Mouse (Mus musculus): ENCODE measurements around the gene Faap20. TPM values are rescaled to one million over a fixed set of nuclear protein-coding genes. Genes with fewer than 3 reads are reported as not detected.

Gene Faap20
- polyA plus RNA-seq, 1 experiment from 2014 or later, result 78.5 TPM

DNA sequence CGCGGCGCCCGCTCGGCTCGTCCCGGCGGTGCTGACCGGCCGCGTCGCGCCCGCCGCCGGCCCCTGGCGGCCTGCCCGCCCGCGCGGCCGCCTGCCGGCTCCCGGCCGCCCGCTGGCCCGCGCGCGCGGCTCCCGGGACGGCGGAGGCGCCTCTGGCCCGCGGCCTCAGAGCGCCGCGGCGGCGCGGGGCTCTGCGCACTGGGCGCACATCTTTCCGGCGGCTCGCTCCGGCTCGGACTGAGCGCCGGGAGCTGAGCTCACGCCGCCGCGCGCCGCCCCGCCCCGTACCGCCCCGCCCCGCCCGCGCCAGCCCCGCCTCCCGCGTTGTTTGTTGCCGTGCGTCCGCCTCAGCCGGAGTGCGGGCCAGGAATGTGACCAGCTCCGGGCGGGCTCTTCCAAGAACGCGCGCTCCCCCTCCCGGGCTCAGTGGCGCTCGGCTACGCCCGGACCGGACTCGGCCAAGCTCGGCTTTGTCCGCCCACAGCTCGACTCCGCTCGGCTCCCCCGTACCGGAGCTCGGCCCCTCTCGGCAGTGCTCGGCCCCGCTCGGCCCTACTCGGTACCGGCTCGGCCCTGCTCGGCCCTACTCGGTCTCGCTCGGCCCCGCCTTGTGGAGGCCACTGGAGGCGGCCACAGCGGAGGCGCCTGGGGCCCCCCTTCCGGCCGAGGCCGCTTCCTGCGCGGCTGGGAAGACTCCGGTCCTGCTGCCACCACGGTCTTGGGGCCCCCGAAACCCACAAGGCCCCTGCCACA lies 26.6 kb upstream of the Faap20 start:
- peak; percentile 100 for ATAC-seq (replicated peaks)
- Histone ChIP-seq H3K36me3 (replicated peaks) (no peaks in the 10 kb centered on the region), H3K9me3 (no peaks in the 10 kb centered on the region), H3K9ac (peak overlapping the region; percentile 88), H3K4me2 (peak overlapping the region; percentile 95), H3K27ac (peak overlapping the region; percentile 94), H3K4me3 (peak overlapping the region; percentile 85), H3K27me3 (replicated peaks) (no peaks in the 10 kb centered on the region), H3K4me1 (peaks cover 38% of the 10 kb centered on the region)
- WGBS, result under 1% methylated on average over 116 of the region's 116 CpGs

DNA sequence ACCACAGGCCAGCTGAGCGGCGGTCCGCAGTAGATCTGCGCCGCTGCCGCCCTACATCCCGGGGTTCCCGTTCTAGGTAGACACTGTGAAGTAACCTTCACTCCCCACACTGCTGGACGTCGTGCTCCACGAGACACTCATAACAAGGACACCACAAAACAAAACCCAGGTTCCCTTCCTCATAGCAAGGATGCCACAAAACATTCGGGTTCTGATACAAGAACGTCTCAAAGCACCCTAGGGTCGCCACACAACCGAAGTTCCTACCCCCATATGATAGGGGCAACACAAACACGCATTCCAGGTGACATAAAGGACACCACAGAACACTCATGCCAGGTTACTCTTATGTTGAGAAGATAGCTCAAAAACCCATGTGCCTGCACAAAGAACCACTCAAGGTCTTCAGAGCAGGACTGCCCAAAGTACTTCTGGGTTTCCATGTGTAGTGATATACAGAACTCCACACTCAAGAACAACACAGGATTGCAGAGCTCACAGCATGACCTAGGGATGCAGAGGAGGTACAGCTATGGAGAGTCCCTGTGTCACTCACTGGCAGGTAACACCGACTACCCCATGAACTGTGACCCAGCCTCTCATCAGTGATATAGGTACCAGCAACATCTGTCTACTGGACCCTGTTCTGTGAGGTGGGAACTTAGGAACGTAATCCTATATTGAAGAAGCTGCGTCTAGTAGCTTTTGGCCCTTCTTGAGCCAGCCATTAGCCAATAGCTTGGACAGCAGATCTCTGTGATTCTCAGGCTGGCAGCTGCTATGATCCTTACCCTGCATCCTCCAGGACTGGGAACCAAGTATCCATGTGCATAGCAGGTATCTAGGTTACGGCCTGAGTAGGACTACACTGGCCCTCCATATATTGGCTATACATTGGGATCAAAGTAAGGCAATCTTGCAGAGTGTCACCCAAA lies 25.7 kb upstream of the Faap20 start:
- ATAC-seq (replicated peaks), result no peak
- 34% methylated on average over 20 of the region's 20 CpGs for WGBS

DNA sequence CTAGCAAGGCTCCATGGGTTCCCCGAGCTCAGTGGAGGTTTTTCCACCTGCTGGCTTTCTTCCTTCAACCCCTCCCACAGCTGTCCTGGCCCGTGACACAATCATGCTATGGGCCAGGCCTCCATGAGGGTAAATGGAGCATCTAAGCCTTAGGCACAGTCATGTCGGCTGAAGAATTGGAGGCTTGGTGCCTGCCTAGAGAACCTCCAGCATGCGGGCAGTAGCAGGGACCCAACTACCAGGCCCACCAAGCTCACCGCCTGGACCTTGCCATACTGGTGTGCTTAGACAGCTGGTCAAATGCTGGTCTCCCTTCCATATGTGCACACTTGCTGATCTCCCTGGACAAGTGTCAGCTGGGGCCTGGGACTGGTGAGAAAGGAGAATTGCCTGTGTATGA lies 23.7 kb upstream of the Faap20 start:
- Histone ChIP-seq H3K27me3 (replicated peaks) (no peaks in the 10 kb centered on the region), H3K9me3 (no peaks in the 10 kb centered on the region), H3K36me3 (replicated peaks) (no peaks in the 10 kb centered on the region), H3K4me2 (no peak overlapping the region), H3K27ac (no peak overlapping the region), H3K4me1 (peaks cover 9% of the 10 kb centered on the region), H3K9ac (no peak overlapping the region), H3K4me3 (no peak overlapping the region)
- 80% methylated on average over 5 of the region's 5 CpGs for WGBS
- no peak for ATAC-seq (replicated peaks)

More for the DNA sequence above, 25.7 kb upstream of the Faap20 start:
- Histone ChIP-seq H3K36me3 (replicated peaks) (no peaks in the 10 kb centered on the region), H3K9me3 (no peaks in the 10 kb centered on the region), H3K27ac (peak overlapping the region; percentile 94), H3K27me3 (replicated peaks) (no peaks in the 10 kb centered on the region), H3K9ac (peak overlapping the region; percentile 73), H3K4me3 (peak overlapping the region; percentile 85), H3K4me2 (peak overlapping the region; percentile 63), H3K4me1 (peaks cover 29% of the 10 kb centered on the region)

GRCm38 (mm10) chr4:155227986-155228385 lies 21.6 kb upstream of the Faap20 start:
- Histone ChIP-seq H3K9ac (no peak overlapping the region), H3K4me2 (no peak overlapping the region), H3K9me3 (no peaks in the 10 kb centered on the region), H3K4me1 (peaks cover 3% of the 10 kb centered on the region; the same call in 1 of the 2 replicates), H3K4me3 (no peak overlapping the region), H3K27me3 (replicated peaks) (no peaks in the 10 kb centered on the region), H3K27ac (no peak overlapping the region), H3K36me3 (replicated peaks) (no peaks in the 10 kb centered on the region)
- ATAC-seq (replicated peaks), result no peak
- 84% methylated on average over 4 of the region's 4 CpGs for WGBS

DNA sequence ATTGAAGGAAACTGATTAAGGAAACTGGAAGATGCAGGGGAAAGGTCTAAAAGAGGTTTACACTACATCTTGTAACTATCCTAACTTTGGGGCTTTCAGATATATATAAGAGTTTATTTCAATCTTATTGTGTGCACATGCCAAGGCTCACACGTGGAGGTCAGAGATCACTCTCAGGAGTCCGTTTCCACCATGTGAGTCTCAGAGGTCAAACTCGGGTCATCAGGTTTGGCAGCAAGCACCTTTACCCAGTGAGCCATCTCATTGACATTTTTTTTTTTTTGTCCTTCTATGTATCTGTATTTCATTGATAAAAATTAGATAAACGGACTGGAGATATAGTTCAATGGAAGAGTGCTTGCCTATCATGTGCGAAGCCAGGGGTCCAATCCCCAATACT lies 21.1 kb upstream of the Faap20 start:
- Histone ChIP-seq H3K36me3 (replicated peaks) (no peaks in the 10 kb centered on the region), H3K27ac (no peak overlapping the region), H3K4me1 (peaks cover 4% of the 10 kb centered on the region; the same call in 1 of the 2 replicates), H3K9me3 (no peaks in the 10 kb centered on the region), H3K4me2 (no peak overlapping the region), H3K4me3 (no peak overlapping the region), H3K9ac (no peak overlapping the region), H3K27me3 (replicated peaks) (no peaks in the 10 kb centered on the region)
- 86% methylated on average over 5 of the region's 5 CpGs for WGBS
- no peak for ATAC-seq (replicated peaks)

DNA sequence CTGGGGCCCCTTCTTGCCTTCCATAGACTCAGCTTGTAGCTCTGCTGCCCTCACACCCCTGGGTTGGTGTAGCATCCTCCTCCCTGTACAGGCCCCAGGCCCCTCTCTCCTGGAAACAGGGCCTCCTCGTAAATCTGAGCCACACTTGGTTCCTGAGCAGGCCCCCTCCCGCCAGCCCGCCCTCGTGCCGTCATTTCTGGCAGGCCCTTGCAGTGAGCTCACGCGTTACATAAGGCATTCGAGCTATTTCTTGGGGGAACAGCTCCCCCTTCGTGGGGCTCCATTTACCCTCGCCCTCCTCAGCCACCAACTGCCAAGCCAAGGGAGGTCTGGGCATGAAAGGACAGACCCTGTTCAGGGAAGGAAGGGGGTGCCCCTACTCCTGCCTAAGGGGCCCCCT lies 15.7 kb upstream of the Faap20 start:
- H3K4me1 ChIP-seq, result peaks cover 32% of the 10 kb centered on the region
- no peak overlapping the region for H3K4me2 ChIP-seq
- 0 out of 2 replicates have a peak, but pooled peaks have one; percentile 37 for ATAC-seq (replicated peaks)
- WGBS, result 30% methylated on average over 10 of the region's 10 CpGs
- no peak overlapping the region for H3K4me3 ChIP-seq
- peak overlapping the region; percentile 88 for H3K27ac ChIP-seq
- H3K9ac ChIP-seq, result no peak overlapping the region
- H3K36me3 ChIP-seq (replicated peaks), result no peaks in the 10 kb centered on the region
- no peaks in the 10 kb centered on the region for H3K27me3 ChIP-seq (replicated peaks)
- no peaks in the 10 kb centered on the region for H3K9me3 ChIP-seq

DNA sequence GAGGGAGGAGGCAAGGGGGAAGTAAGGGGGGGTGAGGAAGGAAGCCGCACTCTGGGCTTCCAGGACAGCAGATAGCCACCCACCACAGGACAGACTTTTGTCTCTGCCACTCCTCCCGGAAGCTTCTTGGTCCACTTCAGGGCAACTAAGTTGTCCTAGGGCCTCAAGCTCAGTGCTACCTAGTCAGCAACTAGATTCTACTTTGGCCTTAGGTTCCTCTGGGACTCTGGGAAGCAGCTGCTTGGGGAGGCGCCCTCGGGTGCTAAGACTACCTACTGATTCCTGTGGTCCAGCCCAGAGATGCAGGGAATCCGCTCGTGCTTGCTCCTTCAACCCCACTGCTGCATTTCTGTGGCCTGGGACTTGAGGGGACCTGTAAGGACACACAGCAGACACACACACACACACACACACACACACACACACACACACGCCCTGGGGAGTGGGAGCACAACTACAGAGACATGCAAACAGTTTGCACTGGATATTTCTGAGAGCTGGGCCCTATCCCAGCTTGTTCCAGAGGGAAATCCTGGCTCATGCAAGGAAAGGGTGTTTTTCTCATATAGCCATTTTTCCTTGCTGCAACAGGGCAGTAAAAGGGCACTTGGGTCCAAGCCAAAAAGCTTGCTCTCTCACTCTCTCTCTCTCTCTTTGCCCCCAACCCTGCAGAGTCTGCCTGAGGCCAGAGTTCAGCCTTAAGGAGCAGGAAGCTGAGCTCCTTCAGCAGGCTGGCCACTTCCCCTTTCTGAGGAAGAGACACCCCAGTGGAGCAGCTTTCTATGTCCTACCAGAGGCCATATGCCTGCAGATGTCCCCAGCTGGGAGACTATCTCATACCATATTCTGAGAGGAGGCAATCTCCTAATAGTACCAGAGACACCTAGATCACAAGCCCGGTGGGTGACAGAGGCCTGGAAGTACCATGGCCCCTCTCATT lies 15.0 kb upstream of the Faap20 start:
- Histone ChIP-seq H3K4me2 (peak overlapping the region; percentile 40), H3K9ac (no peak overlapping the region; the same call in 1 of the 2 replicates), H3K27me3 (replicated peaks) (no peaks in the 10 kb centered on the region), H3K27ac (peak overlapping the region; percentile 88), H3K36me3 (replicated peaks) (no peaks in the 10 kb centered on the region), H3K4me1 (peaks cover 32% of the 10 kb centered on the region), H3K9me3 (no peaks in the 10 kb centered on the region), H3K4me3 (no peak overlapping the region)
- WGBS, result 69% methylated on average over 8 of the region's 8 CpGs
- peak; percentile 18; the same call in 1 of the 2 replicates for ATAC-seq (replicated peaks)

- peak overlapping the region; percentile 39 for H3K9ac ChIP-seq
- peak overlapping the region; percentile 40 for H3K4me2 ChIP-seq
- H3K27me3 ChIP-seq (replicated peaks), result no peaks in the 10 kb centered on the region
- H3K36me3 ChIP-seq (replicated peaks), result no peaks in the 10 kb centered on the region
- 17% methylated on average over 18 of the region's 18 CpGs for WGBS
- H3K27ac ChIP-seq, result peak overlapping the region; percentile 88
- H3K9me3 ChIP-seq, result no peaks in the 10 kb centered on the region
- no peak overlapping the region for H3K4me3 ChIP-seq
- peak; percentile 86 for ATAC-seq (replicated peaks)
- peaks cover 32% of the 10 kb centered on the region for H3K4me1 ChIP-seq
Measured at GRCm38 (mm10) chr4:155235311-155236119, 14.1 kb upstream of the Faap20 start.

DNA sequence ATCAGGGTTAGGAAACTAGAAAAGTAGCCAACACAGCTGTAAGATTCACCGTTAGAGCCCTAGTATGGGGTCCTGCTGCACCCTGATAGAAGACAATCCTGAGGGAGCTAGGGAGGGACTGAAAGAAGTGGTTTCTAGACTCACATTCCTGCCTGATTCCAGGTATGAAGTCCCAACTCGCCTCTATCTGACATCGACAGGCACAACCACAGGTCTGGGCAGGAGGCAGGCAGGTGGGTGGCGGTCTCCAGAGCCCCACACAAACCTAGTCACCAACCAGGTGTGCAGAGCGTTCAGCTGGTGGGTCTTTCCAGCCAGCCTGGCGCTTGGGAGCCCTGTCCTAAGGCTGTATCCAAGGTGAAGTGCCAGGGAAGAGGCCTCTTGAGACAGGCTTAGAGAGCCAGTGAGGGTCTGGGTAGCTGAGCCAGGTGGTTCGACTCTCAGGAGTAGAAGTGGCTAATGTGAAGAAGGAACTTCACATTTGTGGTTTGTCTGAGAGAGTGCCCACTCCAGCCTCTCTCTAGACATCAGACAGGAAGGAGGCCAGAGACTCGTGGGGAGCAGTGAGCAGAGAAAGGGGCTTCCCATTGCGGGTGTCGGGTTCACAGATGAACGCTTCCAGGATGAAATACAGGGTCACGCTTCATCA lies 12.7 kb upstream of the Faap20 start:
- 71% methylated on average over 12 of the region's 12 CpGs for WGBS
- Histone ChIP-seq H3K27ac (0 out of 2 replicates have a peak overlapping the region, but pooled peaks have one; percentile 88), H3K4me3 (no peak overlapping the region), H3K9ac (no peak overlapping the region), H3K27me3 (replicated peaks) (no peaks in the 10 kb centered on the region), H3K9me3 (no peaks in the 10 kb centered on the region), H3K36me3 (replicated peaks) (no peaks in the 10 kb centered on the region), H3K4me2 (no peak overlapping the region), H3K4me1 (peaks cover 32% of the 10 kb centered on the region)
- ATAC-seq (replicated peaks), result no peak

DNA sequence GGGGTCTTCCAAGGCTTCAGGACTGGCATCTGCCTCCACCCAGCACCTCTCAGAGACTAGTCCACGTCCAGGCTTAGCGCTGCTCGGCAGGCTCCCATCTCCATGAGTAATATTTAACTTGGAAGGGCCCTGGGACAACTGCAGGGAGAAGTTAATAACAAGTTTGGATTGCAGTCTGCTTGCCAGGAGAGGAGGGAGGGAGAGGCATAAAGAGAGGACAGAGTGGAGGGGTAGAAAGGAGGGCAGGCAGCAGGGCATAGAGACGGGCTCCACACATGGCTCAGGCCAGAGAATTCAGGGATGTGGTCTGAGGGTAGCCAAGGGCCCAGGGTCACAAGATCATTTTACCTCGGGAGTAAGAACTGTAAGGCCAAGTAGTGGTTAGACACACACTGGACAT lies 11.3 kb upstream of the Faap20 start:
- Histone ChIP-seq H3K27ac (no peak overlapping the region), H3K9ac (no peak overlapping the region), H3K4me3 (no peak overlapping the region), H3K4me1 (peaks cover 32% of the 10 kb centered on the region), H3K9me3 (no peaks in the 10 kb centered on the region), H3K36me3 (replicated peaks) (no peaks in the 10 kb centered on the region), H3K27me3 (replicated peaks) (no peaks in the 10 kb centered on the region), H3K4me2 (no peak overlapping the region)
- ATAC-seq (replicated peaks), result no peak
- WGBS, result 80% methylated on average over 5 of the region's 5 CpGs

DNA sequence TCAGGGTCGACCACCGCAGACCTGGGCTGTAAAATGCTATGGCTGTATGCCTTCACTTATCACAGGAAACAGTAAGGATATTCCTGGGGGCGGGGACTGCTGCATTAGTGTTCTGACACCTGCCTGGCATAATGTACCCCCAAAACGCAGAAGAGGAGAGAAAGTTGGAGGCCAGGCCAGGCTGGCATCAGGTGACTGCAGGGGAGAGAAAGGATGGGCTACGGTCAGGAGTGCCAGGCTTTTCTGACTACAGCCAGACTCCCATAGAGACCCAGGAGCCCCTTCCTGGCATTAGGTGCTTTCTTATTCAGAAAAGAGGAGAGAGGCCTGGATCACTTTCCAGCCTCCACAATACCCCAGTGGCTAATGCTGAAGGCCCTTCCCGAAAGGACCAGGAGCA lies 10.1 kb upstream of the Faap20 start:
- H3K9me3 ChIP-seq, result no peaks in the 10 kb centered on the region
- ATAC-seq (replicated peaks), result no peak
- no peak overlapping the region for H3K27ac ChIP-seq
- 58% methylated on average over 6 of the region's 6 CpGs for WGBS
- no peak overlapping the region for H3K9ac ChIP-seq
- H3K4me2 ChIP-seq, result no peak overlapping the region
- H3K36me3 ChIP-seq (replicated peaks), result no peaks in the 10 kb centered on the region
- no peak overlapping the region for H3K4me3 ChIP-seq
- H3K4me1 ChIP-seq, result peaks cover 21% of the 10 kb centered on the region
- H3K27me3 ChIP-seq (replicated peaks), result no peaks in the 10 kb centered on the region
